Mouse (Mus musculus) adrenal gland, adult 2 months (tissue): ENCODE data around the gene Cptp. TPM values are rescaled to one million over a fixed set of nuclear protein-coding genes. Genes with fewer than 3 reads are reported as not detected.
A peak's percentile ranks its signal among the peaks of the same experiment; 100 is the strongest.

Experiments used
- DNase-seq: peaks from one replicate; pipeline ENCODE4 v3.0.0; 2021
- long read RNA-seq: library from polyadenylated mRNA; stranded (forward); transcript quantifications from one replicate; pipeline ENCODE4 v2.0.0, GENCODE M21; 2021
- polyA plus RNA-seq: library from polyadenylated mRNA; depleted of rRNA; stranded (reverse); fragments of >200 nt; gene quantifications from 2 replicates; pipeline ENCODE4 v1.2.3, GENCODE M21; 2012; rRNA removed
- total RNA-seq, 2 experiments: library from RNA; stranded (reverse); gene quantifications; 2 replicates each; pipeline ENCODE4 v1.2.3; 2021

Gene Cptp
- 10 to 100 TPM; 18.7 to 21.1 TPM for total RNA-seq
- 29.4 and 37.1 TPM in 2 replicates for polyA plus RNA-seq
- long read RNA-seq, transcript Cptp-201 (3 exons, 2,662 nt) = major isoform, 19 of 22 reads
- long read RNA-seq, partial matches to known transcripts = 3 of 22 reads
- long read RNA-seq, other reads (novel, unspliced or antisense) = 0 of 22 reads

- peak; percentile 99 for DNase-seq
Measured at GRCm38 (mm10) chr4:155869317-155870033, at the start of gene Cptp, which contains the start of gene Ints11. TSS of gene Cptp (minus strand) at chr4:155869440. TSS of gene Ints11 (plus strand) at chr4:155869546.

DNA sequence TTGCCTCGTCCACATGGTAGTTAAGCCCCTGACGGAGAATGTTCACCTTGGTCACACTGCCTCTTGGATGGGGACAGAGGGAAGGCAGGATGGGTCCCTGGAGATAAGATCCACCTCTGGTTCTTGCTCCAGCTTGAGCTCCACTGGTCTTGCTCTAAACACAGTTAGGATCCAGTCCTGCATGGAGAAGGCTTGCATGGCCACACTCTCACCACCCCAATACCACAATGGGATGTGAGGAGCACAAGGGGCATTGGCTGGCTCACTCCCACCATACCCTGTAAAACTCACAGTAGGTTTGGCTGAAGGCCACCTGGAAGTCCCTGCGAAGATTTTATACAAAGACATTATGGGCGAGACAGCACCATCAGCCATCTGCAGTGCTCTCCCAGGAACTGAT, 39.5 kb upstream of the Cptp start:
- no peak for DNase-seq

- peak; percentile 3 for DNase-seq
Measured at GRCm38 (mm10) chr4:155908281-155908680, 39.0 kb upstream of the Cptp start.

GRCm38 (mm10) chr4:155907003-155907402, 37.8 kb upstream of the Cptp start:
- DNase-seq = peak; percentile 10

GRCm38 (mm10) chr4:155906125-155906524, 36.9 kb upstream of the Cptp start:
- peak; percentile 1 for DNase-seq

- peak; percentile 3 for DNase-seq
Measured at GRCm38 (mm10) chr4:155905634-155906033, 36.4 kb upstream of the Cptp start.

GRCm38 (mm10) chr4:155904318-155905102, 35.3 kb upstream of the Cptp start:
- peak; percentile 19 for DNase-seq

DNA sequence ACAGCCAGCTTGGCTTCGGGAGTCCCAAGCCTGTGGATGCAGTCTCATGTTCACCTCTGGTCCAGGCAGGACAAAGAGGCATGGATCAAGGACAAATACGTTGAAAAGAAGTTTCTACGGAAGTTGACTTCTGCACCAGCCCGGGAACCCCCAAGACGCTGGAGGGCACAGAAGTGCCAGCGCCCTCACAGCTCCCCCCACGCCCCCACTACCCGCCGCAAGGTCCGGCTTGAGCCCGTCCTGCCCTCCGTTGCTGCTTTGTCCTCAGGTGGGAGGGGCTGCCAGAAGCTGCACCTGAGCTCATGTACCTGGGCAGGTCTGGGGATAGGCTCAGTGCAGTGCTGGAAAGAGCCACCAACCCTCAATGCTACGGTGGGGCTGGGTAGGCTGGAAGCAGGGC, 34.0 kb upstream of the Cptp start:
- DNase-seq = no peak

GRCm38 (mm10) chr4:155901205-155901604, 32.0 kb upstream of the Cptp start:
- DNase-seq = peak; percentile 37

DNA sequence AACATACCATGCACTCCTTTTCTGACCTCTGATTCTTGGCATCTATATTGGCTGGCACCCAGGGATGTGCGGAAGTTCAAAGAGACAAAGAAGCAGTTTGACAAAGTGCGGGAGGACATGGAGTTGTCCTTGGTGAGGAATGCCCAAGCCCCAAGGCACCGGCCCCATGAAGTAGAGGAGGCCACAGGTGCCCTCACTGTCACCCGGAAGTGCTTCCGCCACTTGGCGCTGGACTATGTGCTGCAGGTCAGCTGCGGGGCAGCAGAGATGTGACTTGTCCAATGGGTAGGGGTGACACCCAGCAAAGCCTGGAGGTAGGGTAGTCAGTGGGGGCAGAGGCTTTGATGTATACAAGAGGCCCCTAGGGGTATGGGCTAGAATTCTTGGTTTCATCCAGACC, 30.1 kb upstream of the Cptp start:
- DNase-seq = peak; percentile 13

- peak; percentile 2 for DNase-seq
Measured at GRCm38 (mm10) chr4:155898318-155898717, 29.1 kb upstream of the Cptp start.

- no peak for DNase-seq
Measured at GRCm38 (mm10) chr4:155896461-155896860, 27.2 kb upstream of the Cptp start.

GRCm38 (mm10) chr4:155895826-155896225, 26.6 kb upstream of the Cptp start:
- DNase-seq = peak; percentile 2

DNA sequence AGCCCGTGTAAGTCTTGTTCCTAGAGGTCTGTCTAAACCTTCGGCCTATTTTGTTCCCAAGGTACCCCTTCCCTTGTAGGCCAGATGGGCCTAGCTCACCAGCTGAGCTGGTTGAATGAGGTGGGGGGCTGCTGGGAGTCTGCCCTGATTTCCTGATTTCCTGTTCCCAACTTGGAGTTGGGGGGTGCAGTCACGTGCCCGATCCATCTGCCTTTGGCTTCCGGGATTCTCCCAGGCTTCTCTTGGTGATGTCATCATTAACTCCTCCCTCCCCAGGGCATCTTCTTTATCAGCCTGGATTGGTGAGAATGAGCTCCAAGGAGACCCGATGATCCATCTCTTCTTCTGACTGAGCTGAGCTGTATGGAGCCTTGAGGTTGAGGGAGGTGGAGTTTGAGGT, 26.0 kb upstream of the Cptp start:
- peak; percentile 54 for DNase-seq

GRCm38 (mm10) chr4:155894311-155894881, 25.2 kb upstream of the Cptp start:
- peak; percentile 85 for DNase-seq

DNA sequence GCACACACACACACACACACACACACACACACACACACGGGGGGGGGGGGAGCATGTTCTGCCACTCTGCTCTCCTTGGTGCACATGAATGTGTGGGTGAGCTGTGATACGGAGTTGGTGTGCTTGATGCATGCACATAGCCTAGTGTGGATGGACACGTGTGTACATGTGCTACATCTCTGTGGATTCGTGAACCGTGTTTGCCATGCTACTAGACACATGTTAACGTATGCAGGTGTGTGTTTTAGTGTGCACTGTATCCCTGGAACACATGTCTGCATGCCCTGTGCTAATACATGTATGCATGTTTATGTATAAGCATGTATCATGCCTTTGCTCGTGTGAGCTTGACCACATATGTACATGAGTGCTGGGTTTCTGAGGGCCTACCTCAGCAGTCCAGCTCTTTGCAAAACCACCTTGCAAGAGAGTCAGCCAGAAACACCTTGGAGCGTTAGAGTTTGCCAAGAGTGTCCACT, 24.0 kb upstream of the Cptp start:
- DNase-seq = peak; percentile 2

GRCm38 (mm10) chr4:155892438-155893211, 23.4 kb upstream of the Cptp start:
- peak; percentile 61 for DNase-seq

DNA sequence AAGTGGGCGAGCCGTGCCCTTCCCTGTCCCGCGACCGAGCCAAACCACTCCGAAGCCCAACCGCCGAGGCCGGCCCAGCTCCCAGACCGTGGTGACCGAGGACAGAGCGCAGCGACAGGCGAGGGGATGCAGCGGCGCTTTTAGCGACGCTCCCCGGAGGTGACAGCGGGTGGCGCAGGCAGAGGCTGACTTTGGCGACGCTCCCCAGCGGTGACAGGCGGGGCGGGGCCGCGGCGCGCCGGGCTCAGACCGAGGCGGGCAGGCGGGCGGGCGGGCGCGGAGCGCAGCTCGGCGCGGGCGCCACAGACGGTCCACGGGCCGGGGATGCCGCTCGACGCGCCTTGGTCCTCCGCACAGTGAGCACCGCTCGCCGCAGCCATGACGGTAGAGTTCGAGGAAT, 22.8 kb upstream of the Cptp start:
- peak; percentile 92 for DNase-seq

DNA sequence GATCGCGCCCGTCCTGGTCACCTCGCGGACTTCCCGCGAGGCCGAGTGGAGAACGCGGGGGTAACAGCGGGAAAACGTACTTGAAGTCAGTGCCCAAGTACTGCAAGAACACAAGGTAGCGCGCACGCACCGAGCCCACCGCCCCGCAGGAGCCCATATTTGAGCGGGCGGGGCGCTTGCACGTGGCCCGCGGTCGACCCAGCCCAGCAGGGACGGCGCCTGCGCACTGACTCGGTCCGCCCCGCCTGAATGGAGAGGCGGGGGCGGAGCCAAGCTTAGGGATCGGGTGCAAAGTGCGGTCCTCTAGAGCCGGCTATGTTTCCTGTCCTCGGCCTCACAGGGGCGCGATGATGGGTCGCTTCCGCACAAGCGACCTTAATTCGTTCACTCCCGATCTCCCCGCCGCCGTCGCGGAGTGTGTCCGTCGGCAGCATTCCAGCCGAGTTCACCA, 22.3 kb upstream of the Cptp start, which contains the start of the genes Pusl1 and Acap3:
Pusl1 (minus strand) TSS at position 231 of the 451 bp plus-strand sequence.
Acap3 (plus strand) TSS at position 272 of the 451 bp plus-strand sequence.
- DNase-seq = peak; percentile 98

GRCm38 (mm10) chr4:155891011-155891471, 21.8 kb upstream of the Cptp start:
- no peak for DNase-seq

DNA sequence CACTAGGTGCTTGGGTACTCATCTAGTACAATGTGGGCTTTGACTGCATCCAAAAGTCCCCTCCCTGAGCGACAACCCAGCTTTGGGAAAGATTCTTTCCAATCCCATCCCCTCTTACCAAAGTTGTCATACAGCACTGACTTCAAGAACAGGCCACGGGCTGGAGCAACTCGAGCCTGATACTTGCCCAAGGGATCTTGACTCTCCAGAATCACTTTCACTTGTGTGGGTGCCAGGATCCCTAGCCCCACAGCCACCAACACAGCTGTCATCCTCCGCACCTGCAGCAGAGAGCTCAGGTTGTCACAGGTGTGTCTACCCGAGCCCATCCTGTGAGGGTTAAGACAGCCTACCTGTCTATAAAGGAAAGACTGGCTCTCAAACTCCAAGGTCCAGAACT, 20.1 kb upstream of the Cptp start:
- DNase-seq = no peak
